ENCODE assay signal across 8 mouse cellular contexts in the genomic region with DNA sequence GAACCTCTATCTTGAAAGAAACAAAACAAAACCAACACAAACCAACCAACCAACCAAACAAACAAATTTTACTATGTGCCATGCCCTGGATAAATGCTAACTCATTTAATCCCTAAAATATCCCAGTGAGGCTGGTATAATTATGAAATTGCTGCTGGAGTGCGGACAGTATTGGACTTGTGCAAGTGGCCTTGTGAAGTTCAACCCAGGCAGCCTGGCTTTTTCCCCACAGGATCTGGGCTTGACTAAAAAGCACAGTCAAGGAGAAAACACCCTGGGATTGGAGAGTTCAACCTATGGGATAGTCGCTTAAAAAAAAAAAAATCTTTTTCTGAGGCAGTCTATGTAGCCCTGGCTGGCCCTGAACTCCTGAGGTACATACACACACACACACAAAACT. TPM values are rescaled to one million over a fixed set of nuclear protein-coding genes. Genes with fewer than 3 reads are reported as not detected.
DNase-seq lines count a peak whose midpoint lies in the region; ATAC-seq and TF ChIP-seq lines count a peak whose summit lies in the region.

No protein-coding gene starts in this region.

- H3K36me3 ChIP-seq in lung, embryonic 16.5 days (ENCODE audit: control insufficient read depth, insufficient read depth, low read length), result no peaks in the 10 kb centered on the region
- no peaks in the 10 kb centered on the region for H3K36me3 ChIP-seq in embryonic facial prominence, embryonic 15.5 days
- H3K36me3 ChIP-seq in hindbrain, postnatal 0 days (ENCODE audit: insufficient read depth, low read length), result no peaks in the 10 kb centered on the region
- no peaks in the 10 kb centered on the region for H3K36me3 ChIP-seq in neural tube, embryonic 12.5 days

- H3K9me3 ChIP-seq in lung, embryonic 16.5 days (ENCODE audit: control insufficient read depth, low read length), result no peaks in the 10 kb centered on the region
- H3K9me3 ChIP-seq in embryonic facial prominence, embryonic 15.5 days (replicated peaks), result no peaks in the 10 kb centered on the region
- H3K9me3 ChIP-seq in hindbrain, postnatal 0 days (ENCODE audit: low read length), result no peaks in the 10 kb centered on the region
- H3K9me3 ChIP-seq in neural tube, embryonic 12.5 days, result no peaks in the 10 kb centered on the region

- H3K27me3 ChIP-seq in lung, embryonic 16.5 days (ENCODE audit: control insufficient read depth, insufficient read depth, low read depth, low read length), result no peaks in the 10 kb centered on the region
- no peaks in the 10 kb centered on the region for H3K27me3 ChIP-seq in embryonic facial prominence, embryonic 15.5 days
- no peaks in the 10 kb centered on the region for H3K27me3 ChIP-seq in hindbrain, postnatal 0 days (ENCODE audit: insufficient read depth, low read length)
- H3K27me3 ChIP-seq in neural tube, embryonic 12.5 days (replicated peaks), result no peaks in the 10 kb centered on the region

- peak overlapping the region; percentile 88 for H3K9ac ChIP-seq in lung, embryonic 16.5 days (ENCODE audit: low read length)
- H3K9ac ChIP-seq in embryonic facial prominence, embryonic 15.5 days, result peak overlapping the region; percentile 94; the same call in 1 of the 2 replicates
- H3K9ac ChIP-seq in hindbrain, postnatal 0 days (replicated peaks; ENCODE audit: low read length), result 0 out of 2 replicates have a peak overlapping the region, but pooled peaks have one; percentile 87
- peak overlapping the region; percentile 90; the same call in 1 of the 2 replicates for H3K9ac ChIP-seq in neural tube, embryonic 12.5 days

- WGBS in lung, embryonic 16.5 days, result 95% methylated on average over 2 of the region's 2 CpGs
- 85% methylated on average over 2 of the region's 2 CpGs for WGBS in embryonic facial prominence, embryonic 15.5 days
- WGBS in hindbrain, postnatal 0 days, result 92% methylated on average over 2 of the region's 2 CpGs
- WGBS in neural tube, embryonic 12.5 days, result 97% methylated on average over 2 of the region's 2 CpGs

- no peak for ATAC-seq in lung, embryonic 16.5 days (ENCODE audit: low read depth)
- no peak for ATAC-seq in embryonic facial prominence, embryonic 15.5 days (ENCODE audit: insufficient number of reproducible peaks, low FRiP score, low TSS enrichment, low read depth)
- ATAC-seq in hindbrain, postnatal 0 days, result no peak
- no peak for ATAC-seq in neural tube, embryonic 12.5 days (ENCODE audit: low FRiP score, low read depth)
- no peak for ATAC-seq in inflammation-experienced regulatory T-cells, adult 6 months
- ATAC-seq in erythroblast, adult 5-6 weeks (replicated peaks; ENCODE audit: low FRiP score, poor library complexity, severe bottlenecking), result no peak

- intact Hi-C loops in left cerebral cortex, postnatal 10 days (cut with DNase I), result loop anchor here (5.0 kb wide), 1 partner anchor 78 kb away; no protein-coding TSS in a partner anchor

- no peak for DNase-seq in lung, adult 18-20 months
- no peak for DNase-seq in hindbrain, postnatal 0 days (ENCODE audit: low spot score)
- DNase-seq in left cerebral cortex, postnatal 10 days (ENCODE audit: extremely low spot score in 1 of 2, low spot score in 2 of 2), result no peak

- no peak for TF ChIP-seq CTCF in hindbrain, postnatal 0 days (IDR thresholded peaks at IDR 0.05; ENCODE audit: low read depth)

- H3K4me2 ChIP-seq in lung, embryonic 16.5 days (ENCODE audit: low read depth, low read length), result no peak overlapping the region; the same call in 1 of the 2 replicates
- H3K4me2 ChIP-seq in embryonic facial prominence, embryonic 15.5 days (replicated peaks), result no peak overlapping the region
- peak overlapping the region; percentile 100; the same call in 1 of the 2 replicates for H3K4me2 ChIP-seq in hindbrain, postnatal 0 days (ENCODE audit: low read depth, low read length)
- peak overlapping the region; percentile 99 for H3K4me2 ChIP-seq in neural tube, embryonic 12.5 days (replicated peaks)

- H3K4me3 ChIP-seq in lung, embryonic 16.5 days (ENCODE audit: low read length), result no peak overlapping the region
- peak overlapping the region; percentile 94; the same call in 1 of the 2 replicates for H3K4me3 ChIP-seq in embryonic facial prominence, embryonic 15.5 days (replicated peaks)
- no peak overlapping the region for H3K4me3 ChIP-seq in hindbrain, postnatal 0 days (ENCODE audit: low read length)
- no peak overlapping the region for H3K4me3 ChIP-seq in neural tube, embryonic 12.5 days

- no peak overlapping the region for H3K27ac ChIP-seq in lung, embryonic 16.5 days (ENCODE audit: low read length)
- H3K27ac ChIP-seq in embryonic facial prominence, embryonic 15.5 days (replicated peaks), result peak overlapping the region; percentile 100
- H3K27ac ChIP-seq in hindbrain, postnatal 0 days, result peak overlapping the region; percentile 98; the same call in 1 of the 2 replicates
- no peak overlapping the region for H3K27ac ChIP-seq in neural tube, embryonic 12.5 days

- H3K4me1 ChIP-seq in lung, embryonic 16.5 days (replicated peaks; ENCODE audit: control insufficient read depth, insufficient read depth, low read length), result peaks cover 14% of the 10 kb centered on the region
- peaks cover 16% of the 10 kb centered on the region for H3K4me1 ChIP-seq in embryonic facial prominence, embryonic 15.5 days
- peaks cover 21% of the 10 kb centered on the region for H3K4me1 ChIP-seq in hindbrain, postnatal 0 days (ENCODE audit: insufficient read depth, low read length)
- peaks cover 22% of the 10 kb centered on the region for H3K4me1 ChIP-seq in neural tube, embryonic 12.5 days

RNA-seq across cellular contexts. Expression of a gene that starts 0.5 kb away (rescaled TPM):
- 28.4 and 33.0 TPM in 2 replicates for polyA plus RNA-seq in lung, embryonic 16.5 days (2015; fragmentation: Nextera tagmentation; extraction: Ambion mirVana)
- polyA plus RNA-seq in embryonic facial prominence, embryonic 15.5 days (2015; fragmentation: Nextera tagmentation; extraction: Ambion mirVana), result 36.8 and 38.6 TPM in 2 replicates
- 34.1 and 42.4 TPM in 2 replicates for total RNA-seq in hindbrain, postnatal 0 days (2014; rRNA removed)
- 23.1 and 23.6 TPM in 2 replicates for polyA plus RNA-seq in hindbrain, postnatal 0 days (2015; fragmentation: Nextera tagmentation; extraction: Ambion mirVana)
- polyA plus RNA-seq in neural tube, embryonic 12.5 days (2016; fragmentation: Nextera tagmentation; extraction: Ambion mirVana), result 28.5 and 34.9 TPM in 2 replicates
- 10 to 100 TPM; 29.6 to 44.0 (median 41.0) TPM for polyA plus RNA-seq in inflammation-experienced regulatory T-cells, adult 6 months (2017; shearing (Covaris generic))
- total RNA-seq in left cerebral cortex, postnatal 10 days (2021), result 10 to 100 TPM; 35.8 to 35.9 TPM
- total RNA-seq in erythroblast, adult 5-6 weeks (2015; ENCODE audit: low replicate concordance), result 9.8 and 10.2 TPM in 2 replicates
- 10.9 and 13.8 TPM in 2 replicates for total RNA-seq in erythroblast, adult 5-6 weeks (2017; ENCODE audit: low replicate concordance)

Comparison
In these comparisons a context has a peak if more than half of its experiments do, and no peak if none do; other contexts are left out.
1. H3K27ac ChIP-seq: peak in embryonic facial prominence, embryonic 15.5 days (single experiment) and hindbrain, postnatal 0 days (single experiment); none in lung, embryonic 16.5 days (single experiment) and neural tube, embryonic 12.5 days (single experiment).
2. H3K4me2 ChIP-seq: peak in hindbrain, postnatal 0 days (single experiment) and neural tube, embryonic 12.5 days (single experiment); none in lung, embryonic 16.5 days (single experiment) and embryonic facial prominence, embryonic 15.5 days (single experiment).
3. Peak in every context shown above with its lines, with median percentiles within 50 percentile points of each other: H3K9ac ChIP-seq.